Mouse (Mus musculus) retina, adult 2 months (tissue): ENCODE data around the gene Batf2.
"Not testable (repeated sequence)": the region's sequence is repeated elsewhere in the genome, so short reads cannot be mapped to it uniquely, and the experiment has no call there.

ENCODE experiments used
- DNase-seq: peaks from one replicate; pipeline ENCODE4 v3.0.0-alpha.2; 2012; ENCODE audit warnings: low read depth, low spot score

Batf2 gene

GRCm38 (mm10) chr19:6140678-6141393, at the start of gene Batf2:
TSS of gene Batf2 (plus strand) at chr19:6140983.
- peak; percentile 89 for DNase-seq

- DNase-seq, result no peak
Measured at GRCm38 (mm10) chr19:6094119-6094518, 46.7 kb upstream of the Batf2 start, which contains the start of gene AC131692.1. TSS of gene AC131692.1 (plus strand) at chr19:6094419.

GRCm38 (mm10) chr19:6097847-6098246, 42.9 kb upstream of the Batf2 start:
- no peak for DNase-seq

- DNase-seq, result no peak
Measured at GRCm38 (mm10) chr19:6101186-6101585, 39.6 kb upstream of the Batf2 start.

GRCm38 (mm10) chr19:6102169-6102853, 38.5 kb upstream of the Batf2 start:
- DNase-seq, result no peak

GRCm38 (mm10) chr19:6104476-6104875, 36.3 kb upstream of the Batf2 start:
- no peak for DNase-seq

- DNase-seq, result no peak
Measured at GRCm38 (mm10) chr19:6105586-6105985, 35.2 kb upstream of the Batf2 start, which contains the start of gene Naaladl1. TSS of gene Naaladl1 (plus strand) at chr19:6105782.

- DNase-seq, result no peak
Measured at GRCm38 (mm10) chr19:6113116-6113515, 27.7 kb upstream of the Batf2 start.

GRCm38 (mm10) chr19:6116113-6116850, 24.5 kb upstream of the Batf2 start:
- no peak for DNase-seq

- no peak for DNase-seq
Measured at GRCm38 (mm10) chr19:6117346-6117985, 23.3 kb upstream of the Batf2 start.

- peak; percentile 79 for DNase-seq
Measured at GRCm38 (mm10) chr19:6117986-6118676, 22.7 kb upstream of the Batf2 start, which contains the start of gene Sac3d1. TSS of gene Sac3d1 (minus strand) at chr19:6118650.

- DNase-seq, result no peak
Measured at GRCm38 (mm10) chr19:6118677-6119185, 22.1 kb upstream of the Batf2 start.

- DNase-seq, result no peak
Measured at GRCm38 (mm10) chr19:6121761-6122160, 19.0 kb upstream of the Batf2 start.

- DNase-seq, result no peak
Measured at GRCm38 (mm10) chr19:6123330-6123729, 17.5 kb upstream of the Batf2 start.

- DNase-seq, result no peak
Measured at GRCm38 (mm10) chr19:6124898-6125297, 15.9 kb upstream of the Batf2 start.

GRCm38 (mm10) chr19:6126289-6126688, 14.5 kb upstream of the Batf2 start:
- DNase-seq, result peak; percentile 39

GRCm38 (mm10) chr19:6126789-6127580, 13.8 kb upstream of the Batf2 start:
- DNase-seq, result no peak

GRCm38 (mm10) chr19:6127760-6128341, 12.9 kb upstream of the Batf2 start, which contains the start of gene Snx15:
TSS of gene Snx15 (minus strand) at chr19:6128304.
- DNase-seq, result peak; percentile 89

- DNase-seq, result not testable (repeated sequence)
Measured at GRCm38 (mm10) chr19:6130414-6131128, 10.2 kb upstream of the Batf2 start.
